Mouse (Mus musculus) heart, adult 2 months (tissue): ENCODE data around the gene Amt.

ENCODE experiments used
- CTCF ChIP-seq: fragments of 200-600 bp; IDR thresholded peaks from 2 replicates; pipeline ENCODE4 v1.8.1; 2022; ENCODE audit warnings: antibody characterized with exemption, mild to moderate bottlenecking, moderate library complexity
- EP300 ChIP-seq: fragments of 200-500 bp; IDR thresholded peaks from 2 replicates; pipeline ENCODE4 v1.6.1; 2011; ENCODE audit warnings: low read depth, low read length, control low read depth; ENCODE audit not compliant: insufficient read depth
- POLR2A ChIP-seq: fragments of 200-500 bp; IDR thresholded peaks from 2 replicates; pipeline ENCODE4 v1.6.1; 2011; ENCODE audit warnings: mild to moderate bottlenecking, low read depth, low read length, control low read depth; ENCODE audit not compliant: insufficient read depth

DNA sequence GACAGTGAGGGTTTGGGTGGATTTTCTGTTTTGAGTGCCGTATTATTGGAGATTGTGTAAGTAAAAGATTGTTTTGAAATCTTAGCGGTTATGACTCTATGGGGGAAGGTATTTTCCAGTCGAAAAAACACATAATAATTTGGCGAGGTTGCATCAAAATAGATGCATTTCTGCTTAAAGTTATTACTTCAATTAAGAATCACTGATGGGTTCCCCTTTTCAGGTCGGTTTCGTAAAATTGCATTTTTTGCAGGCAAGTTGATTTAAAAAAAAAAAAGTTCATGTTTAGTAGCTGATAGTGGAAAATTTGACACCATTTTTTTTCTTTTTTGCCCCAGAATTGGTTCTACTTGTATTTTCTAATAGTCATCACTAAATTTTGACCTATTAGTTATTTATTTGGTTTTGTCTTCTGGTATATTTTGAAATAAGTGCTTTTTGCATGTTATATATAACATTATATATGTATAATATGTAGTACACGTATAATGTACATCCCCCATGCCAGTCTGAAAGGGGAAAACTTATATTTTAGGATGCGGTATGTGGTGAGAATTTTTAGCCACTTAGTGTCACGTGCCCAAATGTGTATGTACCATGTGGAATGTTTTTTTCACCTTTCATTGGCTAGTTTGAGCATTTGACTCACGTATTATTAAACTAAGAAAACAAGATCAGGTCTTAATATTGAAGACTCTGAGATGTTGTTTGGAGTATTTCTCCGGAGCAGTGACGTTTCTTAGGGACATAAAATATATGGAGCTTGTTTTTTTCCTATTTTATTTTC, 10.6 kb downstream of the Amt start:
- no peak for TF ChIP-seq POLR2A
- TF ChIP-seq CTCF = no peak
- TF ChIP-seq EP300 = no peak
